Mouse (Mus musculus): ENCODE results near the gene Babam2. TPM values are rescaled to one million over a fixed set of nuclear protein-coding genes. Genes with fewer than 3 reads are reported as not detected.

The Babam2 gene
- polyA plus RNA-seq, 1 experiment from 2014 or later, result 50.6 TPM

DNA sequence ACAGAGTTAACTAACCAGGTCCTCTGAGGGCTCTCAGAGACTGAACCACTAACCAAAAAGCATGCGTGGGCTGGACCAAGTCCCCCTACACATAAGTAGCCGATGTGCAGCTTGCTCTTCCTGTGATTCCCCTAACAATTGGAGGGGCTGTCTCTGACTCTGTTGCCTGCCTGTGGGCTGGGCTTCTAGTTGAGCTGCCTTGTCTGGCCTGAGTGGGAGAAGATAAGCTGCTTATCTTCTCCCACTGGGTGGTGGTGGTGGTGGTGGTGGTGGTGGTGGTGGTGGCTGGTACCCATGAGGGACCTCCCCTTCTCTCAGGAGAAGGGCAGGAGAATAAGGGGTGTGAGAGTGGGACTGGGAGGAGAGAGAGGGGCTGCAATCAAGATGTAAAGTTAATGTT is 11.4 kb upstream of the Babam2 start:
- Histone ChIP-seq H3K9ac (no peak overlapping the region), H3K4me3 (replicated peaks) (no peak overlapping the region), H3K4me2 (replicated peaks) (no peak overlapping the region), H3K4me1 (no peaks in the 10 kb centered on the region), H3K27me3 (no peaks in the 10 kb centered on the region), H3K27ac (replicated peaks) (no peak overlapping the region), H3K36me3 (no peaks in the 10 kb centered on the region), H3K9me3 (replicated peaks) (no peaks in the 10 kb centered on the region)
- ATAC-seq (ENCODE audit: insufficient number of reproducible peaks, low FRiP score, low TSS enrichment, low read depth), result no peak
- 51% methylated on average over 2 of the region's 2 CpGs for WGBS

GRCm38 (mm10) chr5:31687972-31688371 is 9.5 kb upstream of the Babam2 start:
- H3K36me3 ChIP-seq, result no peaks in the 10 kb centered on the region
- no peak overlapping the region for H3K9ac ChIP-seq
- H3K4me1 ChIP-seq, result no peaks in the 10 kb centered on the region
- ATAC-seq (ENCODE audit: insufficient number of reproducible peaks, low FRiP score, low TSS enrichment, low read depth), result no peak
- 89% methylated on average over 3 of the region's 3 CpGs for WGBS
- no peaks in the 10 kb centered on the region for H3K27me3 ChIP-seq
- no peaks in the 10 kb centered on the region for H3K9me3 ChIP-seq (replicated peaks)
- H3K27ac ChIP-seq (replicated peaks), result no peak overlapping the region
- H3K4me2 ChIP-seq (replicated peaks), result no peak overlapping the region
- no peak overlapping the region for H3K4me3 ChIP-seq (replicated peaks)

- ATAC-seq (ENCODE audit: insufficient number of reproducible peaks, low FRiP score, low TSS enrichment, low read depth), result no peak
- H3K4me3 ChIP-seq (replicated peaks), result no peak overlapping the region
- no peaks in the 10 kb centered on the region for H3K27me3 ChIP-seq
- no peaks in the 10 kb centered on the region for H3K9me3 ChIP-seq (replicated peaks)
- no peak overlapping the region for H3K27ac ChIP-seq (replicated peaks)
- peaks cover 5% of the 10 kb centered on the region for H3K4me1 ChIP-seq
- H3K36me3 ChIP-seq, result no peaks in the 10 kb centered on the region
- no peak overlapping the region for H3K9ac ChIP-seq
- H3K4me2 ChIP-seq (replicated peaks), result no peak overlapping the region
These were observed 4.3 kb upstream of the Babam2 start for GRCm38 (mm10) chr5:31693191-31693590.

- ATAC-seq (ENCODE audit: insufficient number of reproducible peaks, low FRiP score, low TSS enrichment, low read depth), result peak; percentile 67
These were observed 377 bp upstream of the Babam2 start, which contains the start of gene Rbks for GRCm38 (mm10) chr5:31696971-31697643. TSS of gene Rbks (minus strand) at chr5:31697627.

DNA sequence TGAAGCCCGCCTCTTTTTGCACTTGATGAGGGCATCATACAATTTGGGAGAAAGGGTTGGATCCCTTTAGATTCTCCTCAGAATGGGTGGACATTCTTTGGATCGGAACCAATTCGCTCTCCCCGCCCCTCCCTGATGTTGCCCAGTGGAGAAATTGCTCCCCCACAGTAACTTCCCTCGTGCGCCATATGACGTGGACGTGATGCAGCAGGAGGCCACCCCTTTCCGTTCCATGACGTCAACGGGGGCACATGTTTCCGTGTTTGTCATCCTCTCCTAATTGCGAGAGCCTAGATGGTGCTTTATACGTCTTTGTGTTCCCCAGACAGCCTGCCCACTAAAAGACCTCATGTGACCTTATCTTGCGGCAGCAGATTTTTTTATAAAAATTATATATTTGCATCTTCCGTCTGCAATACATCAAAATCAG is 828 bp downstream of the Babam2 start:
- WGBS, result 2% methylated on average over 16 of the region's 16 CpGs
- Histone ChIP-seq H3K27me3 (no peaks in the 10 kb centered on the region), H3K9ac (peak overlapping the region; percentile 70), H3K9me3 (replicated peaks) (no peaks in the 10 kb centered on the region), H3K4me2 (replicated peaks) (peak overlapping the region; percentile 83), H3K4me1 (peaks cover 10% of the 10 kb centered on the region), H3K4me3 (replicated peaks) (peak overlapping the region; percentile 80), H3K36me3 (peaks cover 5% of the 10 kb centered on the region), H3K27ac (replicated peaks) (peak overlapping the region; percentile 88)
- ATAC-seq (ENCODE audit: insufficient number of reproducible peaks, low FRiP score, low TSS enrichment, low read depth), result peak; percentile 72

More at GRCm38 (mm10) chr5:31696971-31697643, 377 bp upstream of the Babam2 start, which contains the start of gene Rbks:
- 7% methylated on average over 18 of the region's 18 CpGs for WGBS
- Histone ChIP-seq H3K4me1 (peaks cover 10% of the 10 kb centered on the region), H3K4me2 (replicated peaks) (peak within 1 kb of the TSS; percentile 83), H3K27me3 (no peaks in the 10 kb centered on the region), H3K9me3 (replicated peaks) (no peaks in the 10 kb centered on the region), H3K36me3 (no peaks in the 10 kb centered on the region), H3K27ac (replicated peaks) (peak within 1 kb of the TSS; percentile 88), H3K4me3 (replicated peaks) (peak within 1 kb of the TSS; percentile 80), H3K9ac (peak within 1 kb of the TSS; percentile 70)

DNA sequence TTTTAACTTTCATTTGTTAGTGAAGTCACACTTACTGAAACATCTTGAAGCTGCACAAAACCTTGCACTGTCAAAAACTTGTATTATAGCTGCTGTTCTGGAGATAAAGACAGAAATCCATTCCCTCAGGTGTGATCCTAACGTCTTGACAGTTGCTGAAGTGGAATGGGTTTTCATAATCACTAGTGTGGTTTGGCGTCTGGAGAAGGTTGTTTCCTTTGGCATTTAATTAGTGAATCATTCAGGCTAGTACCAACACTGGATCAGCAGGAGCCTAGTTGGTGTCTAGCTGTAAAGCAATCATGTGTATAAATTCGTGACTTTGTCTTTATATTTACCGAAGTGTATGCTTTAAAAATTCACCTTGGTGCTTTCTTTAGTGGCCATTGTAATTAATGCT is 1.4 kb downstream of the Babam2 start:
- WGBS, result 45% methylated on average over 4 of the region's 4 CpGs
- Histone ChIP-seq H3K4me3 (replicated peaks) (no peak overlapping the region), H3K4me1 (peaks cover 10% of the 10 kb centered on the region), H3K27me3 (no peaks in the 10 kb centered on the region), H3K36me3 (peaks cover 8% of the 10 kb centered on the region), H3K9ac (no peak overlapping the region), H3K27ac (replicated peaks) (no peak overlapping the region; the same call in 1 of the 2 replicates), H3K4me2 (replicated peaks) (0 out of 2 replicates have a peak overlapping the region, but pooled peaks have one; percentile 83), H3K9me3 (replicated peaks) (no peaks in the 10 kb centered on the region)
- no peak for ATAC-seq (ENCODE audit: insufficient number of reproducible peaks, low FRiP score, low TSS enrichment, low read depth)

- no peaks in the 10 kb centered on the region for H3K9me3 ChIP-seq (replicated peaks)
- H3K36me3 ChIP-seq, result peaks cover 9% of the 10 kb centered on the region
- H3K27ac ChIP-seq (replicated peaks), result no peak overlapping the region
- no peaks in the 10 kb centered on the region for H3K27me3 ChIP-seq
- no peak for ATAC-seq (ENCODE audit: insufficient number of reproducible peaks, low FRiP score, low TSS enrichment, low read depth)
- no peak overlapping the region for H3K4me3 ChIP-seq (replicated peaks)
- H3K9ac ChIP-seq, result no peak overlapping the region
- no peak overlapping the region for H3K4me2 ChIP-seq (replicated peaks)
- peaks cover 10% of the 10 kb centered on the region for H3K4me1 ChIP-seq
These were observed 1.9 kb downstream of the Babam2 start for GRCm38 (mm10) chr5:31699397-31699796.

- Histone ChIP-seq H3K27ac (replicated peaks) (no peak overlapping the region), H3K27me3 (no peaks in the 10 kb centered on the region), H3K4me3 (replicated peaks) (no peak overlapping the region), H3K9me3 (replicated peaks) (no peaks in the 10 kb centered on the region), H3K4me2 (replicated peaks) (no peak overlapping the region), H3K4me1 (no peaks in the 10 kb centered on the region), H3K9ac (no peak overlapping the region), H3K36me3 (peaks cover 9% of the 10 kb centered on the region)
- 80% methylated on average over 5 of the region's 5 CpGs for WGBS
- no peak for ATAC-seq (ENCODE audit: insufficient number of reproducible peaks, low FRiP score, low TSS enrichment, low read depth)
These were observed 7.5 kb downstream of the Babam2 start for GRCm38 (mm10) chr5:31704971-31705370.

- Histone ChIP-seq H3K4me2 (replicated peaks) (no peak overlapping the region), H3K9me3 (replicated peaks) (no peaks in the 10 kb centered on the region), H3K9ac (no peak overlapping the region), H3K27me3 (no peaks in the 10 kb centered on the region), H3K27ac (replicated peaks) (no peak overlapping the region), H3K4me1 (no peaks in the 10 kb centered on the region), H3K4me3 (replicated peaks) (no peak overlapping the region), H3K36me3 (peaks cover 9% of the 10 kb centered on the region)
- WGBS, result 69% methylated on average over 4 of the region's 4 CpGs
- ATAC-seq (ENCODE audit: insufficient number of reproducible peaks, low FRiP score, low TSS enrichment, low read depth), result no peak
These were observed 9.3 kb downstream of the Babam2 start for GRCm38 (mm10) chr5:31706826-31707225.

DNA sequence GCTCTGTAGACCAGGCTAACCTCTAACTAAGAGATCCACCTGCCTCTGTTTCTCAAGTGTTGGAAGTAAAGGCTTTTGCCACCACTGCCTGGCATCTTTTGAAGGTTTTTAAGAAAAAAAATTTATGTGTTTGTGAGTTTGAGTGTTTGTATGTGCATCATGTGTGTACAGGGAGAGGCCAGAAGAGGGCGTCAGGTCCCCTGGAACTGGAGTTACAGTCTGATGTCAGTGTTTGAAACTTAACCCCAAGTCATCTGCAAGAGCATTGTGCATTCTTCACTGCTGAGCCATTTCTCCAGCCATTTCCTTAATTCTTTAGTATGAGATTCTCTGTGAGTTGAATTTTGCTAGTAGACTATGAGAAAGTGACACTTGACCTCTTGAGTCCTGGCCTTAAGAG is 11.9 kb downstream of the Babam2 start:
- 69% methylated on average over 1 of the region's 1 CpGs for WGBS
- no peak for ATAC-seq (ENCODE audit: insufficient number of reproducible peaks, low FRiP score, low TSS enrichment, low read depth)

GRCm38 (mm10) chr5:31713280-31713711 is 15.8 kb downstream of the Babam2 start:
- ATAC-seq (ENCODE audit: insufficient number of reproducible peaks, low FRiP score, low TSS enrichment, low read depth), result no peak
- no peaks in the 10 kb centered on the region for H3K27me3 ChIP-seq
- no peak overlapping the region for H3K27ac ChIP-seq (replicated peaks)
- 62% methylated on average over 2 of the region's 2 CpGs for WGBS
- H3K36me3 ChIP-seq, result no peaks in the 10 kb centered on the region
- no peaks in the 10 kb centered on the region; the same call in 1 of the 2 replicates for H3K4me1 ChIP-seq
- no peak overlapping the region for H3K4me3 ChIP-seq (replicated peaks)
- H3K9ac ChIP-seq, result no peak overlapping the region
- no peak overlapping the region for H3K4me2 ChIP-seq (replicated peaks)
- H3K9me3 ChIP-seq (replicated peaks), result no peaks in the 10 kb centered on the region

More for the DNA sequence above, 11.9 kb downstream of the Babam2 start:
- no peaks in the 10 kb centered on the region for H3K36me3 ChIP-seq
- no peak overlapping the region for H3K4me3 ChIP-seq (replicated peaks)
- no peak overlapping the region for H3K4me2 ChIP-seq (replicated peaks)
- H3K27ac ChIP-seq (replicated peaks), result no peak overlapping the region
- no peaks in the 10 kb centered on the region for H3K9me3 ChIP-seq (replicated peaks)
- H3K4me1 ChIP-seq, result no peaks in the 10 kb centered on the region
- no peak overlapping the region for H3K9ac ChIP-seq
- H3K27me3 ChIP-seq, result no peaks in the 10 kb centered on the region

DNA sequence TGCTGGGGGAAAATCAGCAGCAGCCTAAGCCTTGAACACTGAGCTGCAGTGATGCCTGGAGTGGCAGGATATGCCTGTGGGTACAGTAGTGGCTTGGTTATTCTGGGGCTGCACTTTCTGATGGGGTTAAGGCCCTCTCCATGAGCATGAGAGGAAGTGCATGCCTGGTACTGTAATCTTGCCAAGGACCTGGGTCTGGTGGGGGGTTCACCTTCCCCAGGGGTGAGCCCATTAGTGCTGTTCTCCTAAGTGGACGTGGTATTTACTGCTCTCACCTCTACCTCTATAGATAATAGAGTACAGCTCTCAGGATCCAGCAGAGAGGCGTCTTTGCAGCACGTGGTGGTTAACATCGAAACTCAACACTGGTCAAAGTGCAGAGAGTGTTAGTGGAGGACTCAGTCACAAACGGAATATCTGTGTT is 16.4 kb downstream of the Babam2 start:
- Histone ChIP-seq H3K9me3 (replicated peaks) (no peaks in the 10 kb centered on the region), H3K36me3 (no peaks in the 10 kb centered on the region), H3K9ac (no peak overlapping the region), H3K27me3 (no peaks in the 10 kb centered on the region), H3K4me2 (replicated peaks) (no peak overlapping the region), H3K4me1 (no peaks in the 10 kb centered on the region; the same call in 1 of the 2 replicates), H3K4me3 (replicated peaks) (no peak overlapping the region), H3K27ac (replicated peaks) (no peak overlapping the region)
- no peak for ATAC-seq (ENCODE audit: insufficient number of reproducible peaks, low FRiP score, low TSS enrichment, low read depth)
- 78% methylated on average over 5 of the region's 5 CpGs for WGBS

Data from embryonic facial prominence, embryonic 15.5 days (tissue).